Mouse (Mus musculus) neural tube, embryonic 15.5 days (tissue): ENCODE measurements around the gene Capzb. TPM values are rescaled to one million over a fixed set of nuclear protein-coding genes. Genes with fewer than 3 reads are reported as not detected.

Experiments
- ATAC-seq: fragments of 200-750 bp; cut with Nextera tagmentation; 2 replicates; pipeline ENCODE4 v1.8.0; 2017; ENCODE audit warnings: mild to moderate bottlenecking, moderate TSS enrichment, moderate library complexity; ENCODE audit not compliant: low FRiP score
- H3K27ac ChIP-seq: fragments of 300-500 bp; sonication (generic); replicated peaks from 2 replicates; pipeline ENCODE4 v1.5.1; 2015; ENCODE audit warnings: mild to moderate bottlenecking, inconsistent platforms
- H3K27me3 ChIP-seq: fragments of 300-500 bp; sonication (generic); replicated peaks from 2 replicates; pipeline ENCODE4 v1.6.1; 2015; ENCODE audit warnings: inconsistent platforms
- H3K36me3 ChIP-seq: fragments of 300-500 bp; sonication (generic); 2 replicates; pipeline ENCODE4 v1.6.1; 2015; ENCODE audit warnings: inconsistent platforms
- H3K4me1 ChIP-seq: fragments of 300-500 bp; sonication (generic); 2 replicates; pipeline ENCODE4 v1.6.1; 2015; ENCODE audit warnings: inconsistent platforms
- H3K4me2 ChIP-seq: fragments of 300-500 bp; sonication (generic); 2 replicates; pipeline ENCODE4 v1.6.1; 2015; ENCODE audit warnings: inconsistent platforms, mild to moderate bottlenecking, moderate library complexity
- H3K4me3 ChIP-seq: fragments of 300-500 bp; sonication (generic); replicated peaks from 2 replicates; pipeline ENCODE4 v1.5.1; 2015; ENCODE audit warnings: mild to moderate bottlenecking, inconsistent platforms
- H3K9ac ChIP-seq: fragments of 300-500 bp; sonication (generic); replicated peaks from 2 replicates; pipeline ENCODE4 v1.6.1; 2015; ENCODE audit warnings: mild to moderate bottlenecking, inconsistent platforms
- H3K9me3 ChIP-seq: fragments of 300-500 bp; sonication (generic); replicated peaks from 2 replicates; pipeline ENCODE4 v1.6.1; 2016; ENCODE audit warnings: inconsistent platforms
- WGBS: fragments of 180-500 bp; shearing (Covaris S2); methylation state at CpG from one replicate; pipeline ENCODE4 v1.1.7; 2015; ENCODE audit warnings: mixed read lengths; 5-methylcytosine and 5-hydroxymethylcytosine counted together
- polyA plus RNA-seq: library from polyadenylated mRNA; unstranded; fragments of >200 nt; fragmentation: Nextera tagmentation; extraction: Ambion mirVana; gene quantifications from 2 replicates; pipeline ENCODE4 v1.2.1, GENCODE M21; 2015

The Capzb gene
- polyA plus RNA-seq, 1 experiment from 2014 or later = 323 TPM

DNA sequence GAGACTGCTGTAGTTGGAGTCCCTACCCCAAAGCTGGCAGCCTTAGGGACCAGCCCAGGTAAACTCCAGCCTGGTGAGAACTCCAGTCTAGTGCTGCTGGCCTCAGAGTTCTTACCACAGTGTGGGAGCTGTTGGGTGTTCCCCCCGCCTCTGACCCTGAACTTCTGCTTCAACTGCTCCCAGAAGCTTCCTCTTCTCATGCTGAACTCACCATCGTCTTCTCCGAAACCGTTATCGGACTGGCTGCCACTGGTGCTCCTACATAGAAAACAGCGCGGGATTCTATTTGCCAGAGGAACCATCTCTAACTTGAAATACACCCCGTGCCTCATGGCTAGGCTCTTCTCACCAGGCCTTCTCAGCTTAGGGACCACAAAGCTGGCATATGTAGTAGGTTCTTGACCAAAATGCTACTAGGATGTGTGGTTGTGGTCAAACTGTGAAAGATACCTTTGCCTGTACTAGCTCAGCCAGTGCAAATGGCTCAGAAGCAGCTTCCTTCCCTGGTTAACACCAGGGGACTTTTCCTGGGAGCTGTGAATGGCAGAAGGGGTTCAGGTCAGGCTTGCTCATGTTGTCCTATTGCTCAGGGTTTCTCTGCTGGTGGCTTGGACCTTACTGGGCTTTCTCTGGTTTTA is 7.1 kb downstream of the Capzb start:
- 95% methylated on average over 8 of the region's 8 CpGs for WGBS
- Histone ChIP-seq H3K27ac (no peak overlapping the region), H3K36me3 (peaks cover 7% of the 10 kb centered on the region), H3K4me3 (no peak overlapping the region), H3K9ac (no peak overlapping the region), H3K27me3 (no peaks in the 10 kb centered on the region), H3K9me3 (no peaks in the 10 kb centered on the region), H3K4me1 (peaks cover 41% of the 10 kb centered on the region), H3K4me2 (no peak overlapping the region)
- no peak for ATAC-seq

DNA sequence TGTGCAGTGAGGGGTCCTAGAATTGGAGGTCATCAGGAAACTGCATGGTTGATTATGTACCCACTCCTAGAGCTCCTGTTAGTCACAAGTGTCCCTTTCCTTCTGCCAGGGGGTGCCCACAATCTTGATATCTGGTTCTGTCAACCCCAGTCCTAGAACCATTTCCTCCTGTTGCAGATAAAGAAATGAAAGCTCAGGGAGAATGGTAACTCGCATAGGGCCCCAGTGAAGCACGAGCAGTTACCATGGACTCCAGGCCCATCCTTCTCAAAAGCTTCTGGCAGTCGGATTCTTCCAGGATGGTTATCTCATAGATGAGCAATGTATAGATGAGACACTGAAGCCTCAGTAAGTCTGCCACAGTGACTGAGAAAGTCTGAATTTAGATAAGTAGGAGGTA is 8.2 kb downstream of the Capzb start:
- H3K9me3 ChIP-seq = no peaks in the 10 kb centered on the region
- no peak overlapping the region for H3K27ac ChIP-seq
- ATAC-seq = no peak
- no peak overlapping the region for H3K9ac ChIP-seq
- H3K4me1 ChIP-seq = peaks cover 33% of the 10 kb centered on the region
- peaks cover 7% of the 10 kb centered on the region for H3K36me3 ChIP-seq
- WGBS = 94% methylated on average over 3 of the region's 3 CpGs
- H3K27me3 ChIP-seq = no peaks in the 10 kb centered on the region
- H3K4me2 ChIP-seq = no peak overlapping the region
- H3K4me3 ChIP-seq = no peak overlapping the region

DNA sequence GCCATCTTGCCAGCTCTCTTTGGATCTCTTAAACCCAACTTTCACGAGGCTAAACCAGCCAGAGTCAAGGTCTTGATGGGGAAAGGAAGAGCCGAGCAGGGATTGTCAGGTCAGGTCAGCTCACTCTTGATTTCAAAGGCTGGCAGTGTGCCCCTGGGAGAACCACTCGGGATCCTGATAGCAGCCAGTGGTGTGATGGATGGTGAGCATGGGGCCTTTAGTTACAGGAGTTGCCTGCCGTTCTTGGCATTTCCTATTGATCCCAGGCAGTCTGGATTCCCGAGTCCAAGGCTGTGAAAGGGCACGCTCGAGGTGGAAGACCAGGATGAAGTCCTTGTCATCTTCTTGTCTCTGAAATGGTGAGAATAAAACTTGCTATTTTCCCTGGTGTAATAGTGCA is 9.9 kb downstream of the Capzb start:
- H3K36me3 ChIP-seq = peaks cover 7% of the 10 kb centered on the region
- H3K4me1 ChIP-seq = peaks cover 27% of the 10 kb centered on the region
- no peak overlapping the region for H3K4me3 ChIP-seq
- no peak for ATAC-seq
- 55% methylated on average over 7 of the region's 7 CpGs for WGBS
- H3K4me2 ChIP-seq = no peak overlapping the region
- no peaks in the 10 kb centered on the region for H3K9me3 ChIP-seq
- no peaks in the 10 kb centered on the region for H3K27me3 ChIP-seq
- H3K27ac ChIP-seq = no peak overlapping the region
- no peak overlapping the region for H3K9ac ChIP-seq

- H3K4me2 ChIP-seq = no peak overlapping the region
- WGBS = 62% methylated on average over 2 of the region's 2 CpGs
- no peak for ATAC-seq
Measured at GRCm38 (mm10) chr4:139203381-139203780, 10.7 kb downstream of the Capzb start.

DNA sequence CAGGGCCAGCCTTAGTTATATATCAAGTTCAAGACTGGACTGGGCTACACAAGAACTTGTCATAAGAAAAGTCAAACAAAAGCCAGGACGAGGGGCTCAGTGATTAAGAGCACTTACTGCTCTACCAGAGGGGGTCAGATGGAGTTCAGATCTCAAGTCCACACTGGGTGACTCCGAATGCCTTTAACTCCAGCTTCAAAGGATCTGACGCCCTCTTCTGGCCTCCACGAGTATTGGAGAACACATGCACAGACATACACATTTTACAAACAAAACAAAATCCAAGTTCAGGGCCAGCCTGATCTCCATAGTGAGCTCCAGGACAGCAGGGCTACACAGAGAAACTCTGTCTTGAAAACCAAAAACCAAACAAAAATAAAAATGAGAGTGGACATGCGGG is 13.1 kb downstream of the Capzb start:
- no peaks in the 10 kb centered on the region for H3K9me3 ChIP-seq
- ATAC-seq = no peak
- no peaks in the 10 kb centered on the region for H3K36me3 ChIP-seq
- H3K4me2 ChIP-seq = no peak overlapping the region
- peaks cover 45% of the 10 kb centered on the region for H3K4me1 ChIP-seq
- no peaks in the 10 kb centered on the region for H3K27me3 ChIP-seq
- H3K9ac ChIP-seq = no peak overlapping the region
- H3K27ac ChIP-seq = no peak overlapping the region
- WGBS = 51% methylated on average over 5 of the region's 5 CpGs
- H3K4me3 ChIP-seq = no peak overlapping the region

More at GRCm38 (mm10) chr4:139203381-139203780, 10.7 kb downstream of the Capzb start:
- Histone ChIP-seq H3K9me3 (no peaks in the 10 kb centered on the region), H3K36me3 (peaks cover 7% of the 10 kb centered on the region), H3K27ac (no peak overlapping the region), H3K9ac (no peak overlapping the region), H3K27me3 (no peaks in the 10 kb centered on the region), H3K4me3 (no peak overlapping the region), H3K4me1 (peaks cover 31% of the 10 kb centered on the region)

DNA sequence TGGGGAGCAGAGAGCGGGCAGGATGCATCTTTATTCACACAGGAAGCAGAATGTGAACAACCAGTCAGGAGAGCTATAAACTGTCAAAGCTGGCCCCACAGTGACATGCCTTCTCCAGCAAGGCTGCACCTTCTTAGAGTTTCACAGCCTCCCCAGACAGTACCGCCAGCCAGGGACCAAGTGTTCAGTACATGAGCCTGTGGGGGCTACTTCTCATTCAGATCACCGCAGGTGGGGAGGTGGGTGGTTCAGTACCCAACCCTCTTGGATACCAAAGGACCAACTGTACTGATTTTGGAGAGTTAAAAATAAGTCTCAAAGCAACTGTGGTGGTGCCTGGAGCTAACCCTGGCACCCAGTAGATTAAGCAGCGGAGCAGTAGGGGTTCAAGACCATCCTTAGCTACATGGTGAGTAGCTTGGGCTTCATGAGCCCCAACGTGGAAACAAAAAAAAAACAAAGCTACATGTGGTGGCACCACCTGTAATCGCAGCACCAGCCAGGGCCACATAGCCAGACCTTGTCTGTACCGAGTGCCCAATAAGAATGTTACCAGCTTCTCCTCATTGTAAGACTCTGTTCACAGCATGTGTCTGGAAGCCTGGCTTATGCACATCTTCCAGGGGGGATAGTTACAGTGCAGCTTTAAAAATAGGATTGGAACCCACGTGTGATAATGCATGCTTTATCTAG is 13.8 kb downstream of the Capzb start:
- no peak for ATAC-seq
- Histone ChIP-seq H3K9me3 (no peaks in the 10 kb centered on the region), H3K27ac (no peak overlapping the region), H3K4me1 (peaks cover 50% of the 10 kb centered on the region), H3K4me2 (no peak overlapping the region), H3K9ac (no peak overlapping the region), H3K36me3 (no peaks in the 10 kb centered on the region), H3K27me3 (no peaks in the 10 kb centered on the region), H3K4me3 (no peak overlapping the region)
- WGBS = 88% methylated on average over 8 of the region's 8 CpGs

DNA sequence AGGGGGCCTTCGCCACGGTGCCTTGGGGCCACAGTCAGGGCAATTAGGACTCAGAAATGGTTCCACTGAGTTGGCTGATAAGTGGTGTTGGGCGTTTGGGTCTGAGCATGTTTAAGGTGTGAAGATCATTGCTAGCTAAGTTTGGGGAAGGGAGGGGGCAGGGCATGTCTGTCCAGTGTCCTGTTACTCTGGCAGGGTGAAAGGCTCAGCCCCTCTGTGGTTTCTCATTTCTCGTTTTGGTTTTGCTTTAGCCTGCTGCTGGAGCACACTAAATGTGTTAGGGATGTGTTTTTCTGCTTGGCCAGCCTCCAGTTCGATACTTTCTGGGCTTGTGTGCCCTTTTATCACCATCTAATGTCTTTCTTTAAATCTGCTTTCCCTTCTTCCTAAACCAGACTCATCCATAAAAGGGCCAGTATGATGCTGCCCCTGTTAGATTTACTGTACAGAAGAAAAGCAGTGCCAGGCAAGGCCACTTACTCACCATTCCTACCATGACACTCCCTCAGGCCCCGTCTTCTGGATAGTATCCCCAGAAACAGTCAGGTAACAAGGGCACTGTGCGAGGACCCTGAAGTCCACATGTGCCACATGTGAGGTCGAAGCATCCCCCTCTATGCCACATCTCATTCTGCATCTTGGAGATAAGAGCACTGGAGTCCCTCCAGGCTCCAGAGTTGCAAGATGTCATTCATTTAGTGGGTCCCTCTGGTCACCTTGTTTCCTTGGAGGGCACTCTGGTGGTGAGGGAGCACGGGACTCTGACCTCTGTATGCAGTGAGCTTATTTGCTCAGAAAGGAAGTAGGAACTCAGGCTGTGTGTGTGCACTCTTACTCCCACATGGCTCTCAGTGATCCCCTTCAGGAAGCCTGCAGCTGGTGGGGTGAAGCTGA is 15.8 kb downstream of the Capzb start:
- no peaks in the 10 kb centered on the region for H3K36me3 ChIP-seq
- H3K27ac ChIP-seq = peak overlapping the region; percentile 52
- H3K9me3 ChIP-seq = no peaks in the 10 kb centered on the region
- no peak overlapping the region for H3K9ac ChIP-seq
- ATAC-seq = no peak
- WGBS = 73% methylated on average over 9 of the region's 9 CpGs
- no peak overlapping the region for H3K4me2 ChIP-seq
- no peak overlapping the region for H3K4me3 ChIP-seq
- peaks cover 54% of the 10 kb centered on the region for H3K4me1 ChIP-seq
- no peaks in the 10 kb centered on the region for H3K27me3 ChIP-seq

DNA sequence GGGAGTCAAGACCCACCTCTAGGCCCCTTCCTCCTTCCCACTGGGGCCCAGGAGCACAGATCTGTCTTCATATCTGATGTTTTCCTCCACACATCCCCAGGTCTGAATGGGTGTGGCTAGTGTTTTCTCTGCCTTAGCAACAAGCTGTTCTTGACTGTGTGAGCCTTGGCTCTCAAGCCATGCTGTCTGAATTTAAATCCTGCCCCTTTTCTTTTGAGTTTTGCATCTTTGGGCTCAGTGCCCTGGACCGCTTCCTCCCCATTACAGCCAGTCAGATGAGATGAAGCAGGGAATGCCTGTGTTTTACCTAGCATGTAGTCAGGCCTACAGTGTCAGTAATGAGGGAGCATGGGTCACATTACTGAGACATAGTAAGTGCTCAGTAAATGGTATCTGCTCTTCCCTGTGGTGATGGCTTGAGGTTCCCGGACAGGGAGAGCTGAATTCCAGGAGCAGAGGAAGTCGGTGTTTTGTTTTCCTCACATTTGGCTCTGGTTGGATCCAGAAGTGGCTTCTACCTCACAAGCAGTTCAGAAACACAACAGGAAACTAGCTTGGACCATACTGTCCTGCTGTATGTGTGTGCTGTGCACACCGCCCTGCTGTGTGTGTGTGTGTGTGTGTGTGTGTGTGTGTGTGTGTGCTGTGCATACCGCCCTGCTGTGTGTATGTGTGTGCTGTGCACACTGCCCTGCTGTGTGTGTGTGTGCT is 16.6 kb downstream of the Capzb start:
- 74% methylated on average over 5 of the region's 5 CpGs for WGBS
- no peak for ATAC-seq
- H3K4me1 ChIP-seq = peaks cover 56% of the 10 kb centered on the region
- H3K27me3 ChIP-seq = no peaks in the 10 kb centered on the region
- H3K4me2 ChIP-seq = no peak overlapping the region
- H3K9ac ChIP-seq = no peak overlapping the region
- no peaks in the 10 kb centered on the region for H3K9me3 ChIP-seq
- H3K4me3 ChIP-seq = no peak overlapping the region
- peak overlapping the region; percentile 52 for H3K27ac ChIP-seq
- no peaks in the 10 kb centered on the region for H3K36me3 ChIP-seq

GRCm38 (mm10) chr4:139211975-139212831 is 19.5 kb downstream of the Capzb start:
- 77% methylated on average over 17 of the region's 17 CpGs for WGBS
- no peaks in the 10 kb centered on the region for H3K36me3 ChIP-seq
- H3K4me2 ChIP-seq = no peak overlapping the region
- H3K9me3 ChIP-seq = no peaks in the 10 kb centered on the region
- no peak overlapping the region for H3K9ac ChIP-seq
- H3K4me3 ChIP-seq = no peak overlapping the region
- ATAC-seq = no peak
- no peaks in the 10 kb centered on the region for H3K27me3 ChIP-seq
- H3K4me1 ChIP-seq = peaks cover 81% of the 10 kb centered on the region
- H3K27ac ChIP-seq = no peak overlapping the region

GRCm38 (mm10) chr4:139213086-139213485 is 20.4 kb downstream of the Capzb start:
- peaks cover 73% of the 10 kb centered on the region for H3K4me1 ChIP-seq
- H3K9ac ChIP-seq = no peak overlapping the region
- 85% methylated on average over 10 of the region's 10 CpGs for WGBS

More at GRCm38 (mm10) chr4:139213086-139213485, 20.4 kb downstream of the Capzb start:
- Histone ChIP-seq H3K27ac (no peak overlapping the region), H3K27me3 (no peaks in the 10 kb centered on the region), H3K4me2 (no peak overlapping the region), H3K4me3 (no peak overlapping the region), H3K9me3 (no peaks in the 10 kb centered on the region), H3K36me3 (no peaks in the 10 kb centered on the region)
- ATAC-seq = no peak
